Mouse (Mus musculus): ENCODE data around the gene Rnf148. TPM values are rescaled to one million over a fixed set of nuclear protein-coding genes. Genes with fewer than 3 reads are reported as not detected.

The Rnf148 gene
- not detected for total RNA-seq (2021)
- polyA plus RNA-seq (2012; rRNA removed): 0.23 TPM in 1 of 2 replicates, not detected in the other
- long read RNA-seq: 0 reads

DNA sequence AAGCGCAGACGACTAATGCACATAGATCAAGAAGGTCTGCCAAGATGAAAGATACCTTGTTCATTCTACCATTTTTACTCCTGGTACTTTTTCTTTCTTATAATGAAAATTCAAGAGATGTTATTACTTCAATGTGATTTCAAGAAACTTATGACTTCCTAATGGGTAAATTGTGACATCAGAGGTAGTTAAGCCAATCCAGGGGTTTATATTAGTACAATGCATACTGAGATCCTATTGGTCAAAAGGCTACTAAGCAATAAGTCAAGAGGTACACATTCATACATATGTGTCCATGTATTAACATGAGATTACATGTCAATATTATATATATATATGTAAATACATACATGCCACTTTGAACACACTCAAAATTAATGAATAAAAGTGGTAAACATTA is at the start of gene Rnf148:
Gene Rnf148 (minus strand): TSS at position 101 of the 400 bp plus-strand sequence.
- H3K4me1 ChIP-seq (ENCODE audit: control insufficient read depth, insufficient read depth, low read length): no peaks in the 10 kb centered on the region
- no peaks in the 10 kb centered on the region for H3K36me3 ChIP-seq (ENCODE audit: control insufficient read depth, insufficient read depth, low read length)
- DNase-seq: no peak
- no peak within 1 kb of the TSS for H3K9ac ChIP-seq (ENCODE audit: low read depth, low read length)
- H3K79me2 ChIP-seq (replicated peaks; ENCODE audit: control insufficient read depth, insufficient read depth, low read length): no peaks in the 10 kb centered on the region
- intact Hi-C loops (cut with DNase I): no loop called here
- H3K27ac ChIP-seq: no peak within 1 kb of the TSS
- WGBS: 83% methylated on average over 2 of the region's 2 CpGs
- no peak within 1 kb of the TSS for H3K4me3 ChIP-seq
- no peak for TF ChIP-seq POLR2A (IDR thresholded peaks at IDR 0.05; ENCODE audit: insufficient read depth, low read depth, low read length)
- TF ChIP-seq CTCF (IDR thresholded peaks at IDR 0.05): no peak
- no peak for TF ChIP-seq EP300 (IDR thresholded peaks at IDR 0.05; ENCODE audit: insufficient read depth, low read depth, low read length)
- H3K27me3 ChIP-seq (ENCODE audit: control insufficient read depth, insufficient read depth, low read length): no peaks in the 10 kb centered on the region

DNA sequence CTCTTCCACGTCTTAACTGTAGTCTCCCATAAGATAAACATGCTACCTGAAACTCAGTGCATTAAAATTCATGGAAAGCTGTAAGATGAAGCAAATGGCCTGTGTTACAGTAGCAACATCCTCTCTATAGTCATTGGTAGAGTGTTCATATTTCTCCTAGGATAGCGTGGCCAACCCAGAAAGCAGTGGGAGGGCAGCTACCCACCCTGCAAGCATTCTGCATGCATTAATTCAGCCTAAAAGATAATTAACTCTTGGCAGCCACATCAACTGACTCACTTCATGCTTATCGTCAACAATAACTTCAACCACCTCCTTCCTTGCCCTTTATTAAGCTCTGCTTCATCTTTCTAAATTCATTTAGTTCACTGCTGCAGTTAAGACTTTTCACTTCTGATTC is 45.9 kb upstream of the Rnf148 start:
- intact Hi-C loops (cut with DNase I): no loop called here
- TF ChIP-seq EP300 (IDR thresholded peaks at IDR 0.05; ENCODE audit: insufficient read depth, low read depth, low read length): no peak
- TF ChIP-seq POLR2A (IDR thresholded peaks at IDR 0.05; ENCODE audit: insufficient read depth, low read depth, low read length): no peak
- no peak for TF ChIP-seq CTCF (IDR thresholded peaks at IDR 0.05)
- Histone ChIP-seq H3K79me2 (replicated peaks; ENCODE audit: control insufficient read depth, insufficient read depth, low read length) (no peaks in the 10 kb centered on the region), H3K36me3 (ENCODE audit: control insufficient read depth, insufficient read depth, low read length) (no peaks in the 10 kb centered on the region), H3K9ac (ENCODE audit: low read depth, low read length) (no peak overlapping the region), H3K4me1 (ENCODE audit: control insufficient read depth, insufficient read depth, low read length) (no peaks in the 10 kb centered on the region), H3K27me3 (ENCODE audit: control insufficient read depth, insufficient read depth, low read length) (no peaks in the 10 kb centered on the region), H3K4me3 (no peak overlapping the region), H3K27ac (no peak overlapping the region)
- 67% methylated on average over 3 of the region's 3 CpGs for WGBS
- no peak for DNase-seq

DNA sequence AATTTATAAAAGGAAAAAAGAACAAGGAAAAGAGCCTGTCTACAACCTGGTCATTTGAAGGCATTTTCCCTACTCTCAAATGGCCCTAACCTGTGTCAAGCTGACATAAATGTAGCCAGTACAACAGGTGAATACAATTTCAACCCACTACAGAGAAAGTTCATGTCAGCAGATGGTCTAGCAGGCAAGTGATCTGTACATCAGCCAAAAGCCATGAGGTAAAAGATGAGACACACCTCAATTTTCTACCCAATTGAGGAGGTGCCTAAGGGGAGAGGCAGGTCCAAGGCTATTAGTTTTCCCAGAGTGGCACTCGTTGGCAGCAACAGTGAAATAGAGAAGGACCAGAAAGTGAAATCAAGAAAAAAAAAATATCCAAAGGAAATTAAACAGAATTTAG is 23.2 kb upstream of the Rnf148 start:
- Histone ChIP-seq H3K4me1 (ENCODE audit: control insufficient read depth, insufficient read depth, low read length) (no peaks in the 10 kb centered on the region), H3K36me3 (ENCODE audit: control insufficient read depth, insufficient read depth, low read length) (no peaks in the 10 kb centered on the region), H3K4me3 (no peak overlapping the region), H3K27ac (no peak overlapping the region), H3K79me2 (replicated peaks; ENCODE audit: control insufficient read depth, insufficient read depth, low read length) (no peaks in the 10 kb centered on the region), H3K9ac (ENCODE audit: low read depth, low read length) (no peak overlapping the region), H3K27me3 (ENCODE audit: control insufficient read depth, insufficient read depth, low read length) (no peaks in the 10 kb centered on the region)
- TF ChIP-seq CTCF (IDR thresholded peaks at IDR 0.05) (no peak), EP300 (IDR thresholded peaks at IDR 0.05; ENCODE audit: insufficient read depth, low read depth, low read length) (no peak), POLR2A (IDR thresholded peaks at IDR 0.05; ENCODE audit: insufficient read depth, low read depth, low read length) (no peak)
- 54% methylated on average over 1 of the region's 1 CpGs for WGBS
- no peak for DNase-seq
- intact Hi-C loops (cut with DNase I): no loop called here

DNA sequence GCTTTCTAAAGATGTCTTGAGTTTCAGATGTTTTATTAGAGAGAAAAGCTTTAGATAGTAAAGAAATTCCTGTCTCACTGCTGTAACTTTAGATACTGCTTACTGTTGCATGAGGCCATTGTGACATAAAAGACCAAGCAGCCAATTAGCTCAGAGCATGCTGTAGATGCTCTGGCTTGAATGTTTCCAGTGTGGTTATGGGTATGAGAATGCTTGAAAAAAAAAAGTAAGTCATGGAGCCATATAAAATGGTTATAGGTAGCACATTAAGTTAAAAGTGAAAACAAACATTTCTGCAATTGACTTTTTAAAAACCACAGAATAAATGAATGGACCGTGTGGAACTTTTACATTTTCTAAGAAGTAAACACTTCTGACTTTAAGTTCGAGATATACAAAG is 4.7 kb downstream of the Rnf148 start, which contains the start of gene Rnf133:
Gene Rnf133 (minus strand): TSS at position 101 of the 400 bp plus-strand sequence.
- intact Hi-C loops (cut with DNase I): no loop called here
- Histone ChIP-seq H3K27ac (no peak within 1 kb of the TSS), H3K79me2 (replicated peaks; ENCODE audit: control insufficient read depth, insufficient read depth, low read length) (no peaks in the 10 kb centered on the region), H3K4me1 (ENCODE audit: control insufficient read depth, insufficient read depth, low read length) (no peaks in the 10 kb centered on the region), H3K4me3 (no peak within 1 kb of the TSS), H3K36me3 (ENCODE audit: control insufficient read depth, insufficient read depth, low read length) (no peaks in the 10 kb centered on the region), H3K27me3 (ENCODE audit: control insufficient read depth, insufficient read depth, low read length) (no peaks in the 10 kb centered on the region), H3K9ac (ENCODE audit: low read depth, low read length) (no peak within 1 kb of the TSS)
- no peak for TF ChIP-seq POLR2A (IDR thresholded peaks at IDR 0.05; ENCODE audit: insufficient read depth, low read depth, low read length)
- TF ChIP-seq CTCF (IDR thresholded peaks at IDR 0.05): no peak
- no peak for TF ChIP-seq EP300 (IDR thresholded peaks at IDR 0.05; ENCODE audit: insufficient read depth, low read depth, low read length)
- DNase-seq: no peak
- WGBS: 85% methylated on average over 2 of the region's 2 CpGs

- 54% methylated on average over 8 of the region's 8 CpGs for WGBS
- no peak overlapping the region for H3K9ac ChIP-seq (ENCODE audit: low read depth, low read length)
Observed at GRCm38 (mm10) chr6:23648732-23649131, 6.2 kb downstream of the Rnf148 start.

DNA sequence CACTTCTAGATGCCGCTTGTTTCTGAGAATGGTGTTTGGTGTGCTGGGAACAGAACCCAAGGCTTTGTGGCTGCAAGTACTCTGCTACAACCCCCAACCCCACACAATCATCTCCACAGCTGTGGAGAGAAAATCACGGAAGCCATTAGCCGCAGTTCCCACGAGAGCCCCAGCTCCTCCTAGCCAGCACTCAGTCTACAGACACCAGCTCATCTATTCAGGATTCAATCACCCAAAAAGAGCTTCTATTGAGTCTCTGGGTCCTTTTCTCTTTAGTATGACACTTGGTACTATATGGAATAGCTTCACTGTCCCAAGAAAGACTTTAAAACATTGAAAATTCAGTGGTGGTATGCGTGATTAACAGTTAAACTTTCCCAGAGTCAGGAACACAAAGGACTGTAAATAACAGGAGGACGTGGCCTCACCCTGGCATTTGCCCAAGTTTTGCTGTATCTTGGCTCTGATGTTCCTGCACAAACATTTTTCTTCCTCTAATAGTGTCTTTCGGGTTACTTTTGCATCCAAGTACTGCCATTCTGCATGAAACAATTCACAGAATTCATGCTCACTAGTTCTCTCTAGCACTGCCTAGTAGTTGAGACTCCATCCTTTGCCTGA is 7.2 kb downstream of the Rnf148 start:
- DNase-seq: peak in 1 of 2 experiments; percentile 24
- no peaks in the 10 kb centered on the region for H3K4me1 ChIP-seq (ENCODE audit: control insufficient read depth, insufficient read depth, low read length)
- H3K27ac ChIP-seq: no peak overlapping the region

More at GRCm38 (mm10) chr6:23648732-23649131, 6.2 kb downstream of the Rnf148 start:
- H3K4me3 ChIP-seq: no peak overlapping the region
- no peaks in the 10 kb centered on the region for H3K36me3 ChIP-seq (ENCODE audit: control insufficient read depth, insufficient read depth, low read length)
- H3K27me3 ChIP-seq (ENCODE audit: control insufficient read depth, insufficient read depth, low read length): no peaks in the 10 kb centered on the region
- intact Hi-C loops (cut with DNase I): no loop called here
- no peak for TF ChIP-seq CTCF (IDR thresholded peaks at IDR 0.05)
- TF ChIP-seq EP300 (IDR thresholded peaks at IDR 0.05; ENCODE audit: insufficient read depth, low read depth, low read length): no peak
- no peak for TF ChIP-seq POLR2A (IDR thresholded peaks at IDR 0.05; ENCODE audit: insufficient read depth, low read depth, low read length)
- H3K4me1 ChIP-seq (ENCODE audit: control insufficient read depth, insufficient read depth, low read length): no peaks in the 10 kb centered on the region
- DNase-seq: no peak
- H3K27ac ChIP-seq: no peak overlapping the region
- H3K79me2 ChIP-seq (replicated peaks; ENCODE audit: control insufficient read depth, insufficient read depth, low read length): no peaks in the 10 kb centered on the region

More for the DNA sequence above, 7.2 kb downstream of the Rnf148 start:
- no peak overlapping the region for H3K9ac ChIP-seq (ENCODE audit: low read depth, low read length)
- intact Hi-C loops (cut with DNase I): no loop called here
- no peaks in the 10 kb centered on the region for H3K79me2 ChIP-seq (replicated peaks; ENCODE audit: control insufficient read depth, insufficient read depth, low read length)
- H3K36me3 ChIP-seq (ENCODE audit: control insufficient read depth, insufficient read depth, low read length): no peaks in the 10 kb centered on the region
- H3K4me3 ChIP-seq: no peak overlapping the region
- WGBS: 36% methylated on average over 7 of the region's 7 CpGs
- no peak for TF ChIP-seq EP300 (IDR thresholded peaks at IDR 0.05; ENCODE audit: insufficient read depth, low read depth, low read length)
- no peak for TF ChIP-seq POLR2A (IDR thresholded peaks at IDR 0.05; ENCODE audit: insufficient read depth, low read depth, low read length)
- TF ChIP-seq CTCF (IDR thresholded peaks at IDR 0.05): no peak
- no peaks in the 10 kb centered on the region for H3K27me3 ChIP-seq (ENCODE audit: control insufficient read depth, insufficient read depth, low read length)
